Mouse (Mus musculus): ENCODE measurements around the gene Csdc2.

DNA sequence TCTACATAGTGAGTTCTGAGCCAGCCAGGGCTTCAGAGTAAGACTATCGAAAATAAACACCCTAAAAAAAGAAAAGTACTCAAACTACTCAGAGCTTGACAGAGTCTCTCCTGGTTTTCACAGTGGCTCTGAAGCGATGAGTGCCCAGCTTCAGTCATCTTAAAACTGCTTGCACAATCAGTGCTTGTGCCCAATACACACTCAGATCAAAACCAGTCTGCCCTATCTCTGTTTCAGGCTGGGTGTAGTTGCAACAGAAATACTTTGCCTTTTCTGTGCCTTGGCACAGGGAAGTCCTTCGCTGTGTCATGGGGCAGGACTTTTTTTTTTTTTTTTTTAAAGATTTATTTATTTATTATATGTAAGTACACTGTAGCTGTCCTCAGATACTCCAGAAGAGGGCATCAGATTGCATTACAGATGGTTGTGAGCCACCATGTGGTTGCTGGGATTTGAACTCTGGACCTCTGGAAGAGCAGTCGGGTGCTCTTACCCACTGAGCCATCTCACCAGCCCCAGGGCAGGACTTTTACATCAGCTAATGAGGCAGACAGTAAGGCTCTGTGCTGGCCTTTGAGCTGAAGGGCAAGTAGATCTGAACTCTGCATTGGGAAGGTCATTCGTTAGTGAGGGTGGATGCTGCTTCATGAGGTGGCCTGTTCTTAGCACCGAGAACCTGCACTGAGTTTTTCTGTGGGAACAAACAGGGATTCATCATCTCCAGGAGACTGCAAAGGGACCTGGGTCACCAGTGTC lies 49.6 kb upstream of the Csdc2 start:
- TF ChIP-seq GATA1 (IDR thresholded peaks at IDR 0.05; ENCODE audit: low read length) (no peak), TAL1 (IDR thresholded peaks at IDR 0.05; ENCODE audit: low read length) (no peak)
